Mouse (Mus musculus): Measurements from ENCODE around the gene Gapt.
"Not testable (repeated sequence)": the region's sequence is repeated elsewhere in the genome, so short reads cannot be mapped to it uniquely, and the experiment has no call there.

DNA sequence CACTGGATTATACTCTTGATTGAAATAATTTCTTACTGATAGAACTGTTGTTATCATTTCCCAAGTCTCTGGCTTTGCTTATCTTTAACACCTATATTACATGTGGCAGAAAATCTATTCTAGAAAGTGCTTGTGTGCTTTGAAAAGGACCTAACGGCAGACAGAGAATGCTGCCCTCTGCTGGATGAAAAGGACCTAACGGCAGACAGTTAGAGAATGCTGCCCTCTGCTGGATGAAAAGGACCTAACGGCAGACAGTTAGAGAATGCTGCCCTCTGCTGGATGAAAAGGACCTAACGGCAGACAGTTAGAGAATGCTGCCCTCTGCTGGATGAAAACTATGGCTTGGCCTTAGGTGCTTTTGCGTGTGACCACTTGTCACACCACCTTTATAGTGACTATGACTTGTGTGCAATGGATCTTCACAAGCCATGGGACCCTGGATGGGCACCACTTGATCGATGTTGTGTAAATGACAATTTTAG, 11.6 kb upstream of the Gapt start:
- TF ChIP-seq CTCF, EP300 (IDR thresholded peaks at IDR 0.05): not testable (repeated sequence)

Measured in lung, postnatal 0 days (tissue).